Mouse (Mus musculus): ENCODE results near the gene Fbxl8. TPM values are rescaled to one million over a fixed set of nuclear protein-coding genes. Genes with fewer than 3 reads are reported as not detected.
"Not testable (repeated sequence)": the region's sequence is repeated elsewhere in the genome, so short reads cannot be mapped to it uniquely, and the experiment has no call there.

Fbxl8 gene
- polyA plus RNA-seq, 1 experiment from 2014 or later: 1.8 TPM

- peak overlapping the region; percentile 92 for H3K4me3 ChIP-seq (replicated peaks; ENCODE audit: low read depth, low read length)
- WGBS: 15% methylated on average over 6 of the region's 6 CpGs
- ATAC-seq (replicated peaks; ENCODE audit: low FRiP score, low read depth): no peak
- TF ChIP-seq CTCF (IDR thresholded peaks at IDR 0.05; ENCODE audit: low read depth): no peak
- H3K9ac ChIP-seq (ENCODE audit: low read depth, low read length): peak overlapping the region; percentile 89
- H3K4me1 ChIP-seq (replicated peaks; ENCODE audit: insufficient read depth, low read length): peaks cover 7% of the 10 kb centered on the region
- H3K9me3 ChIP-seq (replicated peaks; ENCODE audit: low read length): no peaks in the 10 kb centered on the region
- no peaks in the 10 kb centered on the region for H3K36me3 ChIP-seq (ENCODE audit: insufficient read depth, low read length)
- no peaks in the 10 kb centered on the region for H3K27me3 ChIP-seq (ENCODE audit: insufficient read depth, low read length)
- no peak overlapping the region for H3K27ac ChIP-seq
- no peak for DNase-seq (ENCODE audit: low spot score)
- H3K4me2 ChIP-seq (ENCODE audit: low read length): peak overlapping the region; percentile 81
These were observed 38.5 kb upstream of the Fbxl8 start for GRCm38 (mm10) chr8:105225917-105226316.

GRCm38 (mm10) chr8:105231503-105232320 lies 32.7 kb upstream of the Fbxl8 start:
- Histone ChIP-seq H3K4me1 (replicated peaks; ENCODE audit: insufficient read depth, low read length) (no peaks in the 10 kb centered on the region), H3K36me3 (ENCODE audit: insufficient read depth, low read length) (0 out of 2 replicates have a peak, but pooled peaks cover 9% of the 10 kb centered on the region), H3K9me3 (replicated peaks; ENCODE audit: low read length) (no peaks in the 10 kb centered on the region), H3K9ac (ENCODE audit: low read depth, low read length) (no peak overlapping the region), H3K27me3 (ENCODE audit: insufficient read depth, low read length) (no peaks in the 10 kb centered on the region), H3K4me2 (ENCODE audit: low read length) (no peak overlapping the region), H3K4me3 (replicated peaks; ENCODE audit: low read depth, low read length) (no peak overlapping the region), H3K27ac (no peak overlapping the region)
- no peak for TF ChIP-seq CTCF (IDR thresholded peaks at IDR 0.05; ENCODE audit: low read depth)
- 85% methylated on average over 12 of the region's 12 CpGs for WGBS
- ATAC-seq (replicated peaks; ENCODE audit: low FRiP score, low read depth): no peak
- no peak for DNase-seq (ENCODE audit: low spot score)

- not testable (repeated sequence) for H3K9ac ChIP-seq (ENCODE audit: low read depth, low read length); H3K27me3 ChIP-seq (ENCODE audit: insufficient read depth, low read length); DNase-seq (ENCODE audit: low spot score); ATAC-seq (replicated peaks; ENCODE audit: low FRiP score, low read depth); H3K4me2 ChIP-seq (ENCODE audit: low read length); H3K9me3 ChIP-seq (replicated peaks; ENCODE audit: low read length); H3K27ac ChIP-seq; H3K4me1 ChIP-seq (replicated peaks; ENCODE audit: insufficient read depth, low read length); H3K4me3 ChIP-seq (replicated peaks; ENCODE audit: low read depth, low read length); H3K36me3 ChIP-seq (ENCODE audit: insufficient read depth, low read length)
- 93% methylated on average over 4 of the region's 4 CpGs for WGBS
These were observed 32.1 kb upstream of the Fbxl8 start for GRCm38 (mm10) chr8:105232321-105232693.

DNA sequence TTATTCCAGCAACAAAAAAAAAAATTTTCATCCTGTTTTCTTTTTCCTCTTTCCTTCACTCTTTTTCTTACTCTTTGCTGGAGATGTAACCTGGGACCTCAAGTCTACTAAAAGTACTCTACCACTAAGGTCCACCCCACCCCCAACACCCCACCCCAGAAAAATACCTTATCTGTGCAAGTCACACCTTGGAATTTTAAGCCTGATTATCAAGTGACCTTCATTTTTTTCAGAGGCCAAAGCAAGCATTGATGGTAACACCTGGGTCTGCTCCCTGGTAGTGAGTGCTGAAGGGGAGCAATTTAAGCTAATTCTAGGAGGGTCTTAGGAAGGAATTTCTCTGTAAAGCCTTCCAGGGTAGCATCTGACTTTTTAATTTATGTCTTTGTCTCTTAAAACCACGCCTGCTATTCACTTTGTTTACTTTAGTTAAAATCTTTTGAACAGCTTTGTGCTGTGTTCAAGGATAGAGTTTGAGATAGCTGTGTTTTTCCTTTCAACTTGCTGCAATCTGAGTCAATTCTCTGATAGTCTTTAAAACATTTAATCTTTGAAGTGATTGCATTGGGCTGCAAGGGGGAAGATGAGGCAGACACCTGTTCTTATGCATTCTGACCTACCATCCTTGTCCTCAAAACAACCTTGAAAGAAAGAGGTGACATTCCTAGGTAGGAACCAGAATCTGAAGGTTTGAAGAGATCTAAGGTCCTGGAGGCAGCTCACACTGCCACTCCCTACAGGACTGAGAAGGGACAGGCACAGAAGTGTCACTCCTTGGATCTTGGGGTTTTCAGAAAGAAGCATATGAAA lies 31.1 kb upstream of the Fbxl8 start:
- TF ChIP-seq CTCF (IDR thresholded peaks at IDR 0.05; ENCODE audit: low read depth): no peak
- ATAC-seq (replicated peaks; ENCODE audit: low FRiP score, low read depth) (no peak), DNase-seq (ENCODE audit: low spot score) (no peak)
- H3K4me1 ChIP-seq (replicated peaks; ENCODE audit: insufficient read depth, low read length): no peaks in the 10 kb centered on the region
- H3K4me2 ChIP-seq (ENCODE audit: low read length): no peak overlapping the region
- H3K36me3 ChIP-seq (ENCODE audit: insufficient read depth, low read length): 0 out of 2 replicates have a peak, but pooled peaks cover 9% of the 10 kb centered on the region
- H3K27ac ChIP-seq: no peak overlapping the region
- no peaks in the 10 kb centered on the region for H3K27me3 ChIP-seq (ENCODE audit: insufficient read depth, low read length)
- 56% methylated on average over 1 of the region's 1 CpGs for WGBS
- no peaks in the 10 kb centered on the region for H3K9me3 ChIP-seq (replicated peaks; ENCODE audit: low read length)
- no peak overlapping the region for H3K9ac ChIP-seq (ENCODE audit: low read depth, low read length)
- H3K4me3 ChIP-seq (replicated peaks; ENCODE audit: low read depth, low read length): no peak overlapping the region

DNA sequence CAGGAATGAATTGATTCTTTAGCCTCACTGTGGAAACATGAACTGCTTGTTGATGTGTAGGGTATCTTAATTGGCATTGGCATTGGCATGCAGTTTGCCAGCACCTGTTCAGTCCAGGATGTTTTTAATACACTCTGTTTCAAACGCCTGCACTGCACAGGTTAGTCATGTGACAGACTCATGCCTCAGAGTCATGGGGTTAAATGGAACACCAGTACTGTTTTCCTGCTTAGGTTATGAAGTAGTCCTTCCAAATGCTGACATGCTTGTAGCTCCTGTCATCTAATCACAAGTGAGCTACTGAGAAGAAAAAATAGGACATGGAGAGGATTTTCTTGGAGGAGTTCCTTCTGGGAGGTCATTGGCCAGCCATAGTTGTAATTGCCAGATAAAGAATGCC lies 29.2 kb upstream of the Fbxl8 start:
- no peak for ATAC-seq (replicated peaks; ENCODE audit: low FRiP score, low read depth)
- no peak overlapping the region for H3K9ac ChIP-seq (ENCODE audit: low read depth, low read length)
- H3K27ac ChIP-seq: no peak overlapping the region
- no peak overlapping the region for H3K4me3 ChIP-seq (replicated peaks; ENCODE audit: low read depth, low read length)
- no peak overlapping the region for H3K4me2 ChIP-seq (ENCODE audit: low read length)
- H3K9me3 ChIP-seq (replicated peaks; ENCODE audit: low read length): no peaks in the 10 kb centered on the region
- H3K27me3 ChIP-seq (ENCODE audit: insufficient read depth, low read length): no peaks in the 10 kb centered on the region
- no peak for DNase-seq (ENCODE audit: low spot score)
- H3K36me3 ChIP-seq (ENCODE audit: insufficient read depth, low read length): peaks cover 24% of the 10 kb centered on the region; the same call in 1 of the 2 replicates
- 74% methylated on average over 1 of the region's 1 CpGs for WGBS
- no peaks in the 10 kb centered on the region for H3K4me1 ChIP-seq (replicated peaks; ENCODE audit: insufficient read depth, low read length)
- no peak for TF ChIP-seq CTCF (IDR thresholded peaks at IDR 0.05; ENCODE audit: low read depth)

- no peak for TF ChIP-seq CTCF (IDR thresholded peaks at IDR 0.05; ENCODE audit: low read depth)
- no peaks in the 10 kb centered on the region for H3K9me3 ChIP-seq (replicated peaks; ENCODE audit: low read length)
- H3K27ac ChIP-seq: no peak overlapping the region
- H3K36me3 ChIP-seq (ENCODE audit: insufficient read depth, low read length): peaks cover 37% of the 10 kb centered on the region
- no peak for ATAC-seq (replicated peaks; ENCODE audit: low FRiP score, low read depth)
- H3K4me3 ChIP-seq (replicated peaks; ENCODE audit: low read depth, low read length): no peak overlapping the region
- no peaks in the 10 kb centered on the region for H3K4me1 ChIP-seq (replicated peaks; ENCODE audit: insufficient read depth, low read length)
- no peak overlapping the region for H3K4me2 ChIP-seq (ENCODE audit: low read length)
- H3K27me3 ChIP-seq (ENCODE audit: insufficient read depth, low read length): no peaks in the 10 kb centered on the region
- WGBS: 80% methylated on average over 14 of the region's 14 CpGs
- no peak overlapping the region for H3K9ac ChIP-seq (ENCODE audit: low read depth, low read length)
- no peak for DNase-seq (ENCODE audit: low spot score)
These were observed 26.9 kb upstream of the Fbxl8 start for GRCm38 (mm10) chr8:105237442-105238142.
